Mouse (Mus musculus): ENCODE measurements around the gene Kcnj12.

The Kcnj12 gene

GRCm38 (mm10) chr11:61109707-61110106 is 87.3 kb downstream of the Kcnj12 start:
- no peak for DNase-seq (ENCODE audit: low spot score in 2 of 2)

- DNase-seq (ENCODE audit: low spot score in 2 of 2) = no peak
Observed at GRCm38 (mm10) chr11:61110113-61110512, 87.7 kb downstream of the Kcnj12 start.

- DNase-seq (ENCODE audit: low spot score in 2 of 2) = no peak
Observed at GRCm38 (mm10) chr11:61110928-61111327, 88.6 kb downstream of the Kcnj12 start.

GRCm38 (mm10) chr11:61111472-61111871 is 89.1 kb downstream of the Kcnj12 start:
- no peak for DNase-seq (ENCODE audit: low spot score in 2 of 2)

- DNase-seq (ENCODE audit: low spot score in 2 of 2) = no peak
Observed at GRCm38 (mm10) chr11:61112323-61112995, 90.1 kb downstream of the Kcnj12 start.

- DNase-seq (ENCODE audit: low spot score in 2 of 2) = no peak
Observed at GRCm38 (mm10) chr11:61116226-61116625, 93.9 kb downstream of the Kcnj12 start.

- DNase-seq (ENCODE audit: low spot score in 2 of 2) = no peak
Observed at GRCm38 (mm10) chr11:61119996-61120583, 97.7 kb downstream of the Kcnj12 start.
